Mouse (Mus musculus): ENCODE measurements at regions not wholly inside any gene's neighbourhood (a gene's known extent, or its start where the extent isn't known, plus 50 kb on each side); places are given as distances from the start of the nearest gene placed in this dataset.
A peak's percentile ranks its signal among the peaks of the same experiment; 100 is the strongest.

GRCm38 (mm10) chr3:141051685-141052084 lies 160.5 kb downstream of the Pdha2 start:
- peak in 1 of 2 experiments; percentile 2 for DNase-seq (ENCODE audit: low spot score in 2 of 2)

GRCm38 (mm10) chr3:141014262-141014547 lies 197.9 kb downstream of the Pdha2 start:
- no peak for DNase-seq (ENCODE audit: low spot score in 2 of 2)

GRCm38 (mm10) chr3:141013521-141014261 lies 198.5 kb downstream of the Pdha2 start:
- no peak for DNase-seq (ENCODE audit: low spot score in 2 of 2)

GRCm38 (mm10) chr3:141012976-141013375 lies 199.2 kb downstream of the Pdha2 start:
- DNase-seq (ENCODE audit: low spot score in 2 of 2), result no peak

GRCm38 (mm10) chr3:141008792-141009191 lies 203.4 kb downstream of the Pdha2 start:
- no peak for DNase-seq (ENCODE audit: low spot score in 2 of 2)

GRCm38 (mm10) chr3:141005885-141006284 lies 206.3 kb downstream of the Pdha2 start:
- no peak for DNase-seq (ENCODE audit: low spot score in 2 of 2)

GRCm38 (mm10) chr3:141003561-141003960 lies 208.6 kb downstream of the Pdha2 start:
- DNase-seq (ENCODE audit: low spot score in 2 of 2), result no peak

- no peak for DNase-seq (ENCODE audit: low spot score in 2 of 2)
These were observed 223.9 kb downstream of the Pdha2 start for GRCm38 (mm10) chr3:140988247-140988646.

GRCm38 (mm10) chr3:140973519-140973918 lies 238.6 kb downstream of the Pdha2 start:
- DNase-seq (ENCODE audit: low spot score in 2 of 2), result no peak

GRCm38 (mm10) chr3:140969892-140970880 lies 242.0 kb downstream of the Pdha2 start:
- no peak for DNase-seq (ENCODE audit: low spot score in 2 of 2)

- no peak for DNase-seq (ENCODE audit: low spot score in 2 of 2)
These were observed 243.6 kb downstream of the Pdha2 start for GRCm38 (mm10) chr3:140968556-140968955.

- DNase-seq (ENCODE audit: low spot score in 2 of 2), result no peak
These were observed 254.5 kb downstream of the Pdha2 start for GRCm38 (mm10) chr3:140957666-140958065.

- no peak for DNase-seq (ENCODE audit: low spot score in 2 of 2)
These were observed 259.9 kb downstream of the Pdha2 start for GRCm38 (mm10) chr3:140952111-140952800.

GRCm38 (mm10) chr3:140951024-140951423 lies 261.1 kb downstream of the Pdha2 start:
- peak in 1 of 2 experiments; percentile 4 for DNase-seq (ENCODE audit: low spot score in 2 of 2)

GRCm38 (mm10) chr3:140949880-140950662 lies 262.1 kb downstream of the Pdha2 start:
- DNase-seq (ENCODE audit: low spot score in 2 of 2), result no peak

GRCm38 (mm10) chr3:140942450-140942849 lies 269.7 kb downstream of the Pdha2 start:
- DNase-seq (ENCODE audit: low spot score in 2 of 2), result no peak

GRCm38 (mm10) chr3:140941898-140942297 lies 270.3 kb downstream of the Pdha2 start:
- DNase-seq (ENCODE audit: low spot score in 2 of 2), result no peak

GRCm38 (mm10) chr3:140941316-140941715 lies 270.8 kb downstream of the Pdha2 start:
- no peak for DNase-seq (ENCODE audit: low spot score in 2 of 2)

- no peak for DNase-seq (ENCODE audit: low spot score in 2 of 2)
These were observed 279.0 kb downstream of the Pdha2 start for GRCm38 (mm10) chr3:140933156-140933555.

GRCm38 (mm10) chr3:140926689-140927088 lies 285.5 kb downstream of the Pdha2 start:
- DNase-seq (ENCODE audit: low spot score in 2 of 2), result no peak

GRCm38 (mm10) chr3:140876201-140876895 lies 335.8 kb downstream of the Pdha2 start:
- DNase-seq (ENCODE audit: low spot score in 2 of 2), result no peak
